Mouse (Mus musculus) ES-CJ7 (cell line): ENCODE measurements at regions not wholly inside any gene's neighbourhood (a gene's known extent, or its start where the extent isn't known, plus 50 kb on each side); places are given as distances from the start of the nearest gene placed in this dataset.

Source experiments
- DNase-seq: peaks from one replicate; pipeline ENCODE4 v3.0.0; 2011; ENCODE audit warnings: low read depth, low spot score

GRCm38 (mm10) chr5:118967718-118968117, 407.2 kb downstream of the Med13l start:
- DNase-seq, result no peak

DNA sequence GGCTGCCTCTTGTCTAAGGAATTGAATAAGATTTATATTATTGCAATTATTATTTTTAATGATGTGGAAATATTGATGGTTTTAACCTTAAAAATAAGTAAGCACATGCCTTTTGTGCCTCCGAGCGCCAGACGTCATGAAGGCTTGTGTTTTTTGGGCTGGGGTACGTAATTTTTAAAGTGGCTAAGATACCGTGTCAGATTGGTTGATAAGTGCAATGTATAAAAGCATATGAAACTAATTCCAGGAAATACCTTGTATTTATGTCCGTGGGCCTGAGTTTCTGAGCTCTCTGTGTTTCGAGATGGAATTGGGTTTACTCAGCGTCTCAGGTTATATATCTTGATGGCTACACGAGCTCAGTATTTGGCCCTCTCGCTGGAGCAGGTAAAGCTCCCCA, 414.7 kb downstream of the Med13l start:
- DNase-seq, result no peak

GRCm38 (mm10) chr5:118978921-118979630, 418.6 kb downstream of the Med13l start:
- DNase-seq, result no peak

DNA sequence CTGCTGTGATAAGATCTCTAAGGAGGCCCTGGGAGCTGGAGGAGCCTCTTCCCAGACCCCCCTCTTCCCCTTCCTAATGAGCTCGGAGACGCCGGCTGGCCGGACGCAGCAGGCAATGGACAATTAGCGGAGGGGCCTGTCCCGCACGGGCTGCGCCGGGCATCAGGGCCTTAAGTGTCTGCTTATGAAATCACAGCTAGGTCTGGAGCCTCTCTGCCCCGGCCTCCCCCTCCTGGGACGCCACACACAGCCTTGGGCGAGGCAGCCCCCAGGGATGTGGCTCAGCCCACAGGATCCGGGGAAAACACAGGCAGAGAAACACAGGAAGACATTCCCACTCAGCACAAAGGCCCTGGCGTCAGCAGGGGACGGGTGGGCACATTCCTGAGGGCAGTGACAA, 420.6 kb downstream of the Med13l start:
- DNase-seq, result no peak

GRCm38 (mm10) chr5:118984251-118984650, 423.8 kb downstream of the Med13l start:
- DNase-seq, result no peak

- DNase-seq, result no peak
These were observed 424.4 kb downstream of the Med13l start for GRCm38 (mm10) chr5:118984797-118985408.

DNA sequence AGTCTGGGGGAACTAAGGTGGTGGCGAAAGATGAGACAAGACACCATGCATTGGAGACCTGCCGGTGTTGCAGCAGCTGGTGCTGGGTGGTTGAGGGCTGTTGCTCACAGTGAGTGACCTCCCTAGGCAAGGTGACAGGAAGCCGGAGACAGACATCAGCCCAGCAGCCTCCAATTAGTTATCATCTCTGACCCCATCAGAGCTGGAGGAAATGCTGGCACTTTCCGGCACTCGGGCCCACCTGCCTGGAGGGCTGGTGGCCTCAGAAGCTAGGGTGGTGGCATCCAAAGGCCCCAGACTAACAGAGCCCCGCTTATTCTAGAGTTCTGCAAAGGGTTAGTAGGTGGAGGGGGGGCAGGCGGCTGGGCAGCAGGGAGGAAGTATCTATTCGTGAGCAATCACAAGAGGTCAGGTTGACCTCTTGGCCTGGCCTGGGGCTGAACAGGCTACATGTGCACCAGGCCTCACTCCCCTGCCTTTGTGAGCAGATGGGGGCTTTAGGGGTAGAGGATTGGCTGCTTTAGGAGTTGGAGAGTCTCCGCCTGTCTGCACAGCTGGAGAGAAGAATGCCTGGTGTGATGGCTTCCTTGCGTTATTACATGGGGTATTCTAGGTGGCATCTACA, 427.0 kb downstream of the Med13l start:
- DNase-seq, result no peak

DNA sequence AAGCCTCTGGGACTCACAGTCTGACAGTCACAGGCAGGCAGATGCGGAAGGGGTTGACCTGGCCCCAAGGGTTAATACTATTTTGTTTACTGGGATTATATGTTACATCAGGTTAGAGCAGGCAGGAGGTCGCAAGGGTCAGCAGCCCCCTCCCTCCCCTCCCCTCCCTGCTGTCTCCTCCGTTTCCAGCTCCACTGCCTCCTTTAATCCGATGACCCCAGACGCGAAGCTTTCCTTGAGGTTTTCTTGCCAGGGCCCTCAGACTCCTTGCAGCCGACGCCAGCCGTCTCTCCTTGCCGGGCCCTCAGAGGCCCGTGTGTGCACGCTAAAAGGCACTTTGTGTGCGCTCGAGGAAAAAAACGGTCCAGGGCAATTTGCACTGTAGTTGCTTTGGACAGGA, 438.6 kb downstream of the Med13l start:
- no peak for DNase-seq

GRCm38 (mm10) chr5:119005825-119006471, 445.5 kb downstream of the Med13l start:
- no peak for DNase-seq

GRCm38 (mm10) chr5:119010048-119010447, 449.6 kb downstream of the Med13l start:
- DNase-seq, result no peak

DNA sequence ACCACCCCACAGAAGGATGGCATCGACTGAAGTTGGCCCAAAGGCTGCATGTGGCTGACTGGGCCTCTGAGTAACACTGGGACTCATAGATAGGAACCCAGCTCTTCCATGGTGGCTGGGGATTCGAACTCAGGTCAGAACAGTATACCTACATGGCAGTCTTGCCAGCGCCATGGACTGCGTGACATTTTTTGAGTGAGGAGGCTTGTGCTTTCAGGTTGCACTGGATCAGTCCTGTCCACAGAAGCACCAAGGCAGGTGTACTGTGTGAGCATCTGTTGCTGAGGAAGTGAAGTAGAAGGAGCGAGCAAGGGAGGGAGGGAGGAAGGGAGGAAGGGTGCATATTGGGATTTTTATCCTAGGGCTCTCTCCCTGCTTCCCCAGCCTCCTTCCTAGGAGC, 454.7 kb downstream of the Med13l start:
- DNase-seq, result no peak

- no peak for DNase-seq
These were observed 455.3 kb downstream of the Med13l start for GRCm38 (mm10) chr5:119015606-119016255.

GRCm38 (mm10) chr5:119016420-119016819, 455.9 kb downstream of the Med13l start:
- no peak for DNase-seq

- DNase-seq, result no peak
These were observed 463.5 kb downstream of the Med13l start for GRCm38 (mm10) chr5:119023947-119024346.

- no peak for DNase-seq
These were observed 471.6 kb downstream of the Med13l start for GRCm38 (mm10) chr5:119032051-119032450.

GRCm38 (mm10) chr5:119044548-119044947, 484.1 kb downstream of the Med13l start:
- no peak for DNase-seq

DNA sequence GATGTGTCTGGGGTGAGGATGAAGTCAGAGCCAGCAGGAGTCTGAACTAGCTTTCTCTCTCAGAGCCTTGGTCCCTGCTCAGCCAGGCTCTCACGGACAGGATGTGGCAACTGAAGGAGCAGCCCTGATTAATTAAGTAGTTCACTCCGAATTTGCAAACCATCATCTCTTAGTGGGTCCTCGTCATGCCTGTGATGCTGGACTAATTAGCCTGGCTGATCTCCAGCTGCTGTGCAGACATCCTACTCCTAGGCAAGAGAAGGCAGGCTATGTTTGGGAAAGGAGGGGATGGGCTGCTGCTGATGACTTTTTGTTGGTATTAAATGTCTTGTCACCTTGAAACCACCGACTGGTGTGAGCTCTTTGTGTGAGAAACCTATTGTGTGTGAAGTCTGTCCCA, 487.1 kb downstream of the Med13l start:
- no peak for DNase-seq

DNA sequence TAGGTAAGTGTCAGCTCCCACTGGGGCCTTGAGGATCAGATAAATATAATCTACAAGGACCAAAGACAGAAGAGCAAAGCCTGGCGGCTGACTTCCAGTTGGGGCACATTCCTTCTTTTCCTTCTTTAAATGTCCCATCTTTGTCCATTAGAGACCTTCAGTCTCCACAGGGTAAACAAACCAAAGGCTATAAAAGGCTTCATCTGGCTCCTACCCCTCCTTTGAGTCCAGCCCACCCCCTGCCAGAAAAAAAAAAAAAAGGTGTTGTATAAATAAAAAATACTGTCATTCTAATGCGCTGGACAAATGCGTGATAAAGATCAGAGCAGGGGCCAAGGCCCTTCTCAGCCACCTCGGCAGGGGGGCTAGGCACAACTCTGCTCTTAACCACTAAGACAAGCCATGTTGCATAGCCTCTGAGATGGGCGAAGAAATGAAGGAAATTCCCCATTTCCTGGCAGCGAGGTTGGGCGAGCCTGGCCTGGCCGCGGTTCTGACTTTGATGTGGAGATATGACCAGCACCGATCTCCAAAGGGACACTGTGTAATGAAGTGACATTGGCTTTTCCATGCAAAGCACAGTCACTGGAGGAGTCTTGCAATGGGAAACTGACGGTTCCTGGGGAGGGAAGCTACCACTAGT, 492.0 kb downstream of the Med13l start:
- no peak for DNase-seq

DNA sequence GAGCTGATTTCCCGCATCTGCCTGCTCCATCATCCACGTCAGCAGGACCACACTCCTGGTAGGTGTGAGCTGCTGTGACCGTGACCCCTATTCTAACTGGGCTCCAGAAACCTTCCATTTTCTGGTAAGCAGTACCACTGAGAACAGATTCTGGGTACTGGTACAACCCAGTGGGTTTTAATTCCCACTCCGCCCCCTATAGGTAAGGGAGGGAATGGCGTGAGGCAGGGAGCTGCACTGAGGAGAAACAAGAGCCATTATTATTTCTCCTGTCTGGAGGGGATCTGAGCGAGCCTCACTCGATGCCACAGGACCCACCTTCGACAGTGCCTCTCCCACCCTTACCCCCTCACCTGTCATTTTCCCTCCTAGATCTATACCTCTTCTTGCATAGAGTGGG, 493.3 kb downstream of the Med13l start:
- peak; percentile 40 for DNase-seq

DNA sequence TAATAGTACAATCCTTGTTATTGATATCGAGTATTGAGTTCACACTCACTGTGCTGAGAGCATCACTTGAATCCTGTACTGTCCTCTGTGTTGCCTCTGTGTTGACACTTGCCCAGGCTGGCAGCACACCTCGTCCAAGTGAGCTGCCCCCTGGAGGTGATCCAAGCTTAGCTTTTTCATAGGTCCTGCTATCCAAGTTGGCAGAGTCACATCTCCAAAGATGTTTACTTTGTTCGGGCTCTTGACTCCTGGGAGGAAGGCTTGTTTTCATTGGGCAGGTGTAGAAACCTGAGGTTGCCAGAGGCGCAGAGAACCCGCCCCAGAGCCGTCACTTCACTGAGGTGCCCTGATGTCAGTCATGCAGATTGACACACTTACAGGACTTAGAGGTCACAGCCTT, 493.9 kb downstream of the Med13l start:
- no peak for DNase-seq

- DNase-seq, result peak; percentile 92
These were observed 495.0 kb downstream of the Med13l start for GRCm38 (mm10) chr5:119055430-119055829.

- no peak for DNase-seq
These were observed 497.3 kb downstream of the Med13l start for GRCm38 (mm10) chr5:119057813-119058212.
